Mouse (Mus musculus) midbrain, embryonic 14.5 days (tissue): Measurements from ENCODE around the gene Herpud1. TPM values are rescaled to one million over a fixed set of nuclear protein-coding genes. Genes with fewer than 3 reads are reported as not detected.

Experiments used
- ATAC-seq: fragments of 200-750 bp; cut with Nextera tagmentation; 2 replicates; pipeline ENCODE4 v1.8.0; 2017; ENCODE audit warnings: moderate number of reproducible peaks, moderate library complexity; ENCODE audit not compliant: low FRiP score, low TSS enrichment
- DNase-seq: peaks from one replicate; pipeline ENCODE4 v3.0.0-alpha.2; 2015
- H3K27ac ChIP-seq: fragments of 300-500 bp; sonication (generic); replicated peaks from 2 replicates; pipeline ENCODE4 v1.5.1; 2014; ENCODE audit warnings: mild to moderate bottlenecking, low read depth, low read length, moderate library complexity
- H3K27me3 ChIP-seq: fragments of 300-500 bp; sonication (generic); 2 replicates; pipeline ENCODE4 v1.6.1; 2014; ENCODE audit warnings: low read length, control low read depth, mixed read lengths; ENCODE audit not compliant: control insufficient read depth, insufficient read depth
- H3K36me3 ChIP-seq: fragments of 300-500 bp; sonication (generic); 2 replicates; pipeline ENCODE4 v1.6.1; 2014; ENCODE audit warnings: low read length, control low read depth; ENCODE audit not compliant: control insufficient read depth, insufficient read depth
- H3K4me1 ChIP-seq: fragments of 300-500 bp; sonication (generic); 2 replicates; pipeline ENCODE4 v1.6.1; 2014; ENCODE audit warnings: mild to moderate bottlenecking, antibody characterized with exemption, low read length, control low read depth; ENCODE audit not compliant: control insufficient read depth, insufficient read depth
- H3K4me2 ChIP-seq: fragments of 300-500 bp; sonication (generic); 2 replicates; pipeline ENCODE4 v1.6.1; 2014; ENCODE audit warnings: mild to moderate bottlenecking, low read length, moderate library complexity
- H3K4me3 ChIP-seq: fragments of 300-500 bp; sonication (generic); replicated peaks from 2 replicates; pipeline ENCODE4 v1.5.1; 2014; ENCODE audit warnings: low read depth, low read length
- H3K9ac ChIP-seq: fragments of 300-500 bp; sonication (generic); replicated peaks from 2 replicates; pipeline ENCODE4 v1.6.1; 2014; ENCODE audit warnings: mild to moderate bottlenecking, low read length, moderate library complexity
- H3K9me3 ChIP-seq: fragments of 300-500 bp; sonication (generic); 2 replicates; pipeline ENCODE4 v1.6.1; 2016; ENCODE audit warnings: low read length, control low read depth, mixed read lengths; ENCODE audit not compliant: control insufficient read depth
- WGBS: fragments of 180-500 bp; shearing (Covaris S2); extraction: QIAGEN DNeasy Blood & Tissue Kit; methylation state at CpG from one replicate; pipeline ENCODE4 v1.1.7; 2014; 5-methylcytosine and 5-hydroxymethylcytosine counted together
- polyA plus RNA-seq: library from polyadenylated mRNA; unstranded; fragments of >200 nt; fragmentation: Nextera tagmentation; extraction: Ambion mirVana; gene quantifications from 2 replicates; pipeline ENCODE4 v1.2.1, GENCODE M21; 2014

Gene Herpud1
- 60.9 and 72.2 TPM in 2 replicates for polyA plus RNA-seq

GRCm38 (mm10) chr8:94386214-94387026, at the start of gene Herpud1:
Gene Herpud1 (plus strand): TSS chr8:94386438.
- H3K9me3 ChIP-seq: no peaks in the 10 kb centered on the region
- peak; percentile 99 for ATAC-seq
- WGBS: under 1% methylated on average over 65 of the region's 65 CpGs
- peaks cover 13% of the 10 kb centered on the region for H3K4me1 ChIP-seq
- H3K36me3 ChIP-seq: peaks cover 22% of the 10 kb centered on the region
- H3K27ac ChIP-seq: peak within 1 kb of the TSS; percentile 96
- DNase-seq: peak; percentile 98
- peak within 1 kb of the TSS; percentile 95 for H3K9ac ChIP-seq
- peak within 1 kb of the TSS; percentile 93 for H3K4me2 ChIP-seq
- no peaks in the 10 kb centered on the region for H3K27me3 ChIP-seq
- H3K4me3 ChIP-seq: peak within 1 kb of the TSS; percentile 82

GRCm38 (mm10) chr8:94337559-94337958, 48.7 kb upstream of the Herpud1 start:
- no peak for ATAC-seq
- H3K27ac ChIP-seq: no peak overlapping the region
- no peaks in the 10 kb centered on the region for H3K36me3 ChIP-seq
- H3K27me3 ChIP-seq: no peaks in the 10 kb centered on the region
- no peak overlapping the region for H3K4me2 ChIP-seq
- H3K4me3 ChIP-seq: no peak overlapping the region
- WGBS: 87% methylated on average over 8 of the region's 8 CpGs
- no peaks in the 10 kb centered on the region for H3K4me1 ChIP-seq
- H3K9ac ChIP-seq: no peak overlapping the region
- H3K9me3 ChIP-seq: no peaks in the 10 kb centered on the region
- no peak for DNase-seq

- Histone ChIP-seq H3K9ac (no peak overlapping the region), H3K4me3 (no peak overlapping the region), H3K9me3 (no peaks in the 10 kb centered on the region), H3K4me2 (no peak overlapping the region), H3K36me3 (no peaks in the 10 kb centered on the region), H3K4me1 (no peaks in the 10 kb centered on the region), H3K27me3 (no peaks in the 10 kb centered on the region), H3K27ac (no peak overlapping the region)
- DNase-seq (no peak), ATAC-seq (no peak)
- 93% methylated on average over 7 of the region's 7 CpGs for WGBS
Observed at GRCm38 (mm10) chr8:94340796-94341195, 45.4 kb upstream of the Herpud1 start.

GRCm38 (mm10) chr8:94342691-94343090, 43.5 kb upstream of the Herpud1 start:
- WGBS: 88% methylated on average over 10 of the region's 10 CpGs

GRCm38 (mm10) chr8:94343290-94343689, 42.9 kb upstream of the Herpud1 start:
- H3K9ac ChIP-seq: no peak overlapping the region

More at GRCm38 (mm10) chr8:94342691-94343090, 43.5 kb upstream of the Herpud1 start:
- H3K9me3 ChIP-seq: no peaks in the 10 kb centered on the region
- no peak overlapping the region for H3K27ac ChIP-seq
- H3K9ac ChIP-seq: no peak overlapping the region
- H3K27me3 ChIP-seq: no peaks in the 10 kb centered on the region
- no peak for DNase-seq
- H3K4me3 ChIP-seq: no peak overlapping the region
- H3K36me3 ChIP-seq: no peaks in the 10 kb centered on the region
- ATAC-seq: no peak
- H3K4me2 ChIP-seq: no peak overlapping the region
- no peaks in the 10 kb centered on the region for H3K4me1 ChIP-seq

GRCm38 (mm10) chr8:94343778-94344320, 42.4 kb upstream of the Herpud1 start:
- DNase-seq: no peak
- H3K27ac ChIP-seq: no peak overlapping the region

More at GRCm38 (mm10) chr8:94343290-94343689, 42.9 kb upstream of the Herpud1 start:
- WGBS: 11% methylated on average over 6 of the region's 6 CpGs
- Histone ChIP-seq H3K9me3 (no peaks in the 10 kb centered on the region), H3K36me3 (no peaks in the 10 kb centered on the region), H3K27ac (no peak overlapping the region), H3K4me3 (no peak overlapping the region), H3K4me2 (no peak overlapping the region), H3K4me1 (no peaks in the 10 kb centered on the region), H3K27me3 (no peaks in the 10 kb centered on the region)
- DNase-seq (peak; percentile 84), ATAC-seq (no peak)

GRCm38 (mm10) chr8:94345657-94346056, 40.6 kb upstream of the Herpud1 start:
- no peak for DNase-seq
- no peaks in the 10 kb centered on the region for H3K27me3 ChIP-seq
- no peak overlapping the region for H3K27ac ChIP-seq
- H3K4me3 ChIP-seq: no peak overlapping the region
- no peaks in the 10 kb centered on the region for H3K36me3 ChIP-seq
- no peak for ATAC-seq
- WGBS: 93% methylated on average over 4 of the region's 4 CpGs
- H3K4me2 ChIP-seq: no peak overlapping the region
- no peaks in the 10 kb centered on the region for H3K9me3 ChIP-seq
- H3K9ac ChIP-seq: no peak overlapping the region
- H3K4me1 ChIP-seq: no peaks in the 10 kb centered on the region

More at GRCm38 (mm10) chr8:94343778-94344320, 42.4 kb upstream of the Herpud1 start:
- no peak for ATAC-seq
- H3K4me1 ChIP-seq: no peaks in the 10 kb centered on the region
- H3K4me2 ChIP-seq: no peak overlapping the region
- WGBS: 83% methylated on average over 11 of the region's 11 CpGs
- no peaks in the 10 kb centered on the region for H3K27me3 ChIP-seq
- H3K4me3 ChIP-seq: no peak overlapping the region
- no peaks in the 10 kb centered on the region for H3K9me3 ChIP-seq
- no peak overlapping the region for H3K9ac ChIP-seq
- H3K36me3 ChIP-seq: no peaks in the 10 kb centered on the region

- ATAC-seq (no peak), DNase-seq (no peak)
- no peak overlapping the region for H3K4me3 ChIP-seq
- WGBS: 93% methylated on average over 13 of the region's 13 CpGs
- H3K36me3 ChIP-seq: no peaks in the 10 kb centered on the region
- H3K4me1 ChIP-seq: no peaks in the 10 kb centered on the region
- H3K27me3 ChIP-seq: no peaks in the 10 kb centered on the region
- H3K27ac ChIP-seq: no peak overlapping the region
- H3K9ac ChIP-seq: no peak overlapping the region
- no peaks in the 10 kb centered on the region for H3K9me3 ChIP-seq
- H3K4me2 ChIP-seq: no peak overlapping the region
Observed at GRCm38 (mm10) chr8:94346264-94346663, 40.0 kb upstream of the Herpud1 start.

- H3K4me2 ChIP-seq: no peak overlapping the region
- H3K4me3 ChIP-seq: no peak overlapping the region
- no peaks in the 10 kb centered on the region for H3K36me3 ChIP-seq
- H3K9me3 ChIP-seq: no peaks in the 10 kb centered on the region
- no peaks in the 10 kb centered on the region for H3K27me3 ChIP-seq
- ATAC-seq: no peak
- DNase-seq: no peak
- 77% methylated on average over 9 of the region's 9 CpGs for WGBS
- H3K9ac ChIP-seq: no peak overlapping the region
- no peaks in the 10 kb centered on the region for H3K4me1 ChIP-seq
- no peak overlapping the region for H3K27ac ChIP-seq
Observed at GRCm38 (mm10) chr8:94348425-94348824, 37.8 kb upstream of the Herpud1 start.
